Mouse (Mus musculus) neural tube, embryonic 14.5 days (tissue): ENCODE measurements around the gene Clasp1. TPM values are rescaled to one million over a fixed set of nuclear protein-coding genes. Genes with fewer than 3 reads are reported as not detected.

Source experiments
- ATAC-seq: fragments of 200-750 bp; cut with Nextera tagmentation; 2 replicates; pipeline ENCODE4 v1.8.0; 2017; ENCODE audit warnings: low read depth, mild to moderate bottlenecking, moderate TSS enrichment, moderate library complexity
- H3K27ac ChIP-seq: fragments of 300-500 bp; sonication (generic); 2 replicates; pipeline ENCODE4 v1.5.1; 2014; ENCODE audit warnings: low read depth, mild to moderate bottlenecking, control low read depth, low read length, moderate library complexity, mixed read lengths
- H3K27me3 ChIP-seq: fragments of 300-500 bp; sonication (generic); 2 replicates; pipeline ENCODE4 v1.6.1; 2014; ENCODE audit warnings: low read length; ENCODE audit not compliant: control insufficient read depth, insufficient read depth
- H3K36me3 ChIP-seq: fragments of 300-500 bp; sonication (generic); 2 replicates; pipeline ENCODE4 v1.6.1; 2014; ENCODE audit warnings: low read length, mixed read lengths; ENCODE audit not compliant: control insufficient read depth, insufficient read depth
- H3K4me1 ChIP-seq: fragments of 300-500 bp; sonication (generic); 2 replicates; pipeline ENCODE4 v1.6.1; 2014; ENCODE audit warnings: low read length; ENCODE audit not compliant: control insufficient read depth, insufficient read depth
- H3K4me2 ChIP-seq: fragments of 300-500 bp; sonication (generic); 2 replicates; pipeline ENCODE4 v1.6.1; 2014; ENCODE audit warnings: mild to moderate bottlenecking, low read depth, low read length, control low read depth
- H3K4me3 ChIP-seq: fragments of 300-500 bp; sonication (generic); 2 replicates; pipeline ENCODE4 v1.5.1; 2014; ENCODE audit warnings: low read depth, low read length, control low read depth, mixed read lengths
- H3K9ac ChIP-seq: fragments of 300-500 bp; sonication (generic); replicated peaks from 2 replicates; pipeline ENCODE4 v1.6.1; 2014; ENCODE audit warnings: low read depth, mild to moderate bottlenecking, control low read depth, low read length, mixed read lengths
- H3K9me3 ChIP-seq: fragments of 300-500 bp; sonication (generic); 2 replicates; pipeline ENCODE4 v1.6.1; 2016; ENCODE audit warnings: low read length; ENCODE audit not compliant: control insufficient read depth
- WGBS: fragments of 180-500 bp; shearing (Covaris S2); extraction: QIAGEN DNeasy Blood & Tissue Kit; methylation state at CpG from one replicate; pipeline ENCODE4 v1.1.7; 2014; 5-methylcytosine and 5-hydroxymethylcytosine counted together
- polyA plus RNA-seq: library from polyadenylated mRNA; unstranded; fragments of >200 nt; fragmentation: Nextera tagmentation; extraction: Ambion mirVana; gene quantifications from 2 replicates; pipeline ENCODE4 v1.2.1, GENCODE M21; 2014

Gene Clasp1
- polyA plus RNA-seq, 1 experiment from 2014 or later = 149 TPM

- no peak overlapping the region for H3K27ac ChIP-seq
- H3K36me3 ChIP-seq = no peaks in the 10 kb centered on the region
- 22% methylated on average over 3 of the region's 3 CpGs for WGBS
- no peaks in the 10 kb centered on the region for H3K4me1 ChIP-seq
- H3K27me3 ChIP-seq = no peaks in the 10 kb centered on the region
- H3K4me3 ChIP-seq = no peak overlapping the region
- no peak overlapping the region for H3K4me2 ChIP-seq
- ATAC-seq = no peak
- H3K9ac ChIP-seq = no peak overlapping the region
- H3K9me3 ChIP-seq = no peaks in the 10 kb centered on the region
These were observed 261.9 kb downstream of the Clasp1 start for GRCm38 (mm10) chr1:118650771-118651080.

DNA sequence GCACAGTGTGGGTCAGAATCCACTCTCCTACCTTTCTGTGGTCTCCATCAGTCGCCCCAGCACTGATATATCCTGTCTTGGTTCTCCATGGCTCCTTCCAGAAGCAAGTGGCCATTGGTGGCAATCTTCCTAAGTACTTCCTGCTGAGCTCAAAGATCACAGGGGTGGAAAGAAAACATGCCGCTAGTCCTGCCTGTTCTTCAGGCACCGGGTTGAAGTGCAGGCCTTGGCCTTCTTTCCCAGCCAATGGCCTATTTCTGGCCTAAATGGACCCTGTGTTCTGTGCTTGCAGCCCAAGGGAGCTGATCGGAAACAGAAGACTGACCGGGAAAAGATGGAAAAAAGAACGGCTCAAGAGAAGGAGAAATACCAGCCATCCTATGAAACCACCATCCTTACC, 269.9 kb downstream of the Clasp1 start:
- 78% methylated on average over 6 of the region's 6 CpGs for WGBS
- no peak overlapping the region for H3K4me2 ChIP-seq
- ATAC-seq = no peak
- H3K4me1 ChIP-seq = no peaks in the 10 kb centered on the region
- no peak overlapping the region for H3K4me3 ChIP-seq
- H3K27me3 ChIP-seq = no peaks in the 10 kb centered on the region
- no peaks in the 10 kb centered on the region for H3K9me3 ChIP-seq
- no peak overlapping the region for H3K9ac ChIP-seq
- no peak overlapping the region for H3K27ac ChIP-seq
- H3K36me3 ChIP-seq = no peaks in the 10 kb centered on the region

DNA sequence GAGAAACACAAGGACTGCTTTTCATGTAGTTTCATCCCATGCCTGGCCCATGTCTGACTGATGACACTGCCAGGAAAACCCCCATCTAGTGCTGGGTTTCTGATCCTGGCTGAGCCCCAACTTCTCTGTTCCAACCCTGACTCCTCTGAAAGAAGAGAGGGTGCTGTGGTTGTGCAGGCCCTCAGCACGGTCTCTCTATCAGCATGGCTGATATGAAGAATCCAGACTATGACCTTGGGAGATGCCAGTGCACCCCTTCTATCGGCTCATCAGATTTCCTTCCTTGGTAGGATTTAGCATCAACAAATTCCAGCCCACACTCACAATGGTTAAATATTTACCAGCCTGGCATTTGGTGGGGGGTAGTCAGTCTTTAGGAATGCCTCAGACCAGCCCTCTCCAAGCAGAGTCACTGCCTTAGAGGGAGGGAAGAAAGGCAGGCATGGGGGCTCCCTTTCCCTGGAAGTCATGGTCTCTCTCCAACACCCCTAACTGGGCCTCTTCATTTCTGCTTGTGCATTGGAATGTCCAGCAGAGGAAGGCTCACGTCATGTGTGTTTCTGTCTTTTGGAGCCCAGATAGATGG, 272.1 kb downstream of the Clasp1 start:
- no peaks in the 10 kb centered on the region for H3K9me3 ChIP-seq
- no peak overlapping the region for H3K9ac ChIP-seq
- H3K36me3 ChIP-seq = no peaks in the 10 kb centered on the region
- H3K27ac ChIP-seq = no peak overlapping the region
- no peaks in the 10 kb centered on the region for H3K4me1 ChIP-seq
- no peak for ATAC-seq
- 73% methylated on average over 3 of the region's 3 CpGs for WGBS
- no peak overlapping the region for H3K4me3 ChIP-seq
- H3K4me2 ChIP-seq = no peak overlapping the region
- H3K27me3 ChIP-seq = no peaks in the 10 kb centered on the region

Other genes with a start within 250 kb of the Clasp1 start
- gene Gm29106, start 212.5 kb upstream of the Clasp1 start, polyA plus RNA-seq = 0.82 and 1.1 TPM in 2 replicates
- 445 and 473 TPM in 2 replicates for gene Tsn, start 77.3 kb upstream of the Clasp1 start, polyA plus RNA-seq
- 63.3 and 72.4 TPM in 2 replicates for gene Nifk, start 67.2 kb upstream of the Clasp1 start, polyA plus RNA-seq
- 0.27 and 0.66 TPM in 2 replicates for gene Tfcp2l1, start 238.9 kb downstream of the Clasp1 start, polyA plus RNA-seq